Mouse (Mus musculus) CD4-positive helper T cell, adult 2 months (primary cell): Measurements from ENCODE around the gene 1700040F15Rik.
"Not testable (repeated sequence)": the region's sequence is repeated elsewhere in the genome, so short reads cannot be mapped to it uniquely, and the experiment has no call there.

Experiments used
- DNase-seq: peaks from one replicate; pipeline ENCODE4 v3.0.0-alpha.2; 2012; ENCODE audit warnings: low read depth, missing footprints, low spot score

Gene 1700040F15Rik

DNA sequence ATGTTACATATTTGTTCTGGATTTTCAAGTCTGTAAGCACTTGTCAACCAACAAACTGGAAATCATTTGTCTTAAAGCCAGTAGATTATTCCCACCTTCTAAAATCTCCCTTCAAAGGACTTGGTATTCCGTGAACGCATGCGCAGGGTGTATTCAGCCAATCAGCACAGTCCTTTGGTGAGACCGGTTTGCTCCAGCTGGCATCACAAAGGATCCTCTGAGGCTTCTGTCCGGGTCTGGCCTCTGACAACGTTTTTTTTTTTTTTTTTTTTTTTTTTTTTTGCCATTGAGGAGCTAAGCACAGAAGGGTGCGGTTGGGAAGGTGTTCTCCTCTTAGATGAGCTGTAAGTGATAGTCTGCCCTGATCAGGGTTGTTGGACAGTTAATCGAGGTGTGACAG lies at the start of gene 1700040F15Rik:
Gene 1700040F15Rik, plus strand, starts transcription at position 301 of the 400 bp plus-strand sequence.
- DNase-seq = not testable (repeated sequence)
